8 mouse cellular contexts compared by ENCODE assay signal in the genomic region with DNA sequence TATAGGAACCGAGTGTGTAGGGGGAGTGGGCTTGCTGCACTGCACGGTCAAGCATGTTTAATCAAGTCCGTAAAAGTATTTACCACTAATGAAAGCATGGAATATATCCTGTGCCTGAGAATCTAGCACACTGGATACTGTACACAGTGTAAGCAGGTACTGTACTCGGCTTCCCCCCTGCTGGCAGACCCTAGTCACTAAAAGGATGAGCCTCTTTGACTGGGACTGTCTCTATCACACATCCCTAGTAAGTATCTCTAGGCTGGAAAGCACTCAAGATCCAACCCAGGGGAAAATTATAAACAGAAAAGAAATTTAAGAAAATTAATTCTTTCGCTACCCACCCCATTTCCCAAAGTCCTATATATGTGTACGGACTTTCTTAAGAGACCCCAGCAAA. TPM values are rescaled to one million over a fixed set of nuclear protein-coding genes. Genes with fewer than 3 reads are reported as not detected.
DNase-seq lines count a peak whose midpoint lies in the region; ATAC-seq and TF ChIP-seq lines count a peak whose summit lies in the region.

No protein-coding gene starts in this region.

- WGBS in heart, embryonic 12.5 days = 35% methylated on average over 6 of the region's 6 CpGs
- 43% methylated on average over 6 of the region's 6 CpGs for WGBS in kidney, adult 2 months
- WGBS in stomach, postnatal 0 days = 13% methylated on average over 6 of the region's 6 CpGs

- peaks cover 45% of the 10 kb centered on the region for H3K4me1 ChIP-seq in heart, embryonic 12.5 days (replicated peaks)
- H3K4me1 ChIP-seq in G1E (ENCODE audit: insufficient read depth, low read depth, low read length) = peaks cover 36% of the 10 kb centered on the region
- no peaks in the 10 kb centered on the region; the same call in 1 of the 2 replicates for H3K4me1 ChIP-seq in embryonic fibroblast, embryonic 13.5 days (ENCODE audit: control insufficient read depth, insufficient read depth, low read length)
- no peaks in the 10 kb centered on the region for H3K4me1 ChIP-seq in kidney, adult 2 months (ENCODE audit: control insufficient read depth, insufficient read depth, low read length)
- H3K4me1 ChIP-seq in stomach, postnatal 0 days (replicated peaks; ENCODE audit: control insufficient read depth, insufficient read depth) = 0 out of 2 replicates have a peak, but pooled peaks cover 3% of the 10 kb centered on the region

- peak; percentile 24; the same call in 1 of the 2 replicates for TF ChIP-seq CTCF in G1E (IDR thresholded peaks at IDR 0.05; ENCODE audit: low read depth, low read length)
- TF ChIP-seq CTCF in embryonic fibroblast, embryonic 13.5 days (IDR thresholded peaks at IDR 0.05; ENCODE audit: borderline replicate concordance, insufficient read depth, low read length) = no peak
- no peak for TF ChIP-seq CTCF in kidney, adult 2 months (conservative IDR thresholded peaks at IDR 0.05; ENCODE audit: insufficient read depth, insufficient read length, low read depth, low read length)
- TF ChIP-seq CTCF in stomach, postnatal 0 days (IDR thresholded peaks at IDR 0.05; ENCODE audit: low read depth) = peak; percentile 66

- peak overlapping the region; percentile 82 for H3K4me3 ChIP-seq in heart, embryonic 12.5 days
- peak overlapping the region; percentile 94 for H3K4me3 ChIP-seq in G1E (ENCODE audit: low read depth, low read length)
- peak overlapping the region; percentile 83 for H3K4me3 ChIP-seq in embryonic fibroblast, embryonic 13.5 days (ENCODE audit: insufficient read depth, low read length)
- no peak overlapping the region for H3K4me3 ChIP-seq in kidney, adult 2 months (ENCODE audit: insufficient read depth, low read depth, low read length)
- H3K4me3 ChIP-seq in stomach, postnatal 0 days (ENCODE audit: low read depth, low read length) = peak overlapping the region; percentile 90

- TF ChIP-seq EP300 in stomach, postnatal 0 days (optimal IDR thresholded peaks at IDR 0.05) = no peak

- peak overlapping the region; percentile 86 for H3K4me2 ChIP-seq in heart, embryonic 12.5 days
- peak overlapping the region; percentile 100 for H3K4me2 ChIP-seq in stomach, postnatal 0 days (replicated peaks; ENCODE audit: low read depth)

- no peak for TF ChIP-seq POLR2A in embryonic fibroblast, embryonic 13.5 days (IDR thresholded peaks at IDR 0.05; ENCODE audit: low read depth, low read length)
- no peak for TF ChIP-seq POLR2A in kidney, adult 2 months (IDR thresholded peaks at IDR 0.05; ENCODE audit: low read depth, low read length)

- H3K9ac ChIP-seq in heart, embryonic 12.5 days = peak overlapping the region; percentile 100
- peak overlapping the region; percentile 95; the same call in 1 of the 2 replicates for H3K9ac ChIP-seq in stomach, postnatal 0 days (ENCODE audit: low read length)

- no peak for DNase-seq in heart, adult 8-10 months (ENCODE audit: low spot score)
- DNase-seq in G1E (ENCODE audit: low spot score) = peak; percentile 49
- DNase-seq in kidney, adult 2 months = peak; percentile 19
- peak; percentile 17 for DNase-seq in stomach, postnatal 0 days (ENCODE audit: low spot score)
- no peak for DNase-seq in layer of hippocampus, adult 8-10 months (ENCODE audit: low spot score in 2 of 2)

- H3K27me3 ChIP-seq in heart, embryonic 12.5 days (replicated peaks) = no peaks in the 10 kb centered on the region
- H3K27me3 ChIP-seq in G1E (ENCODE audit: insufficient read depth, low read length) = no peaks in the 10 kb centered on the region
- H3K27me3 ChIP-seq in kidney, adult 2 months (replicated peaks; ENCODE audit: control insufficient read depth, insufficient read depth, low read length) = no peaks in the 10 kb centered on the region
- H3K27me3 ChIP-seq in stomach, postnatal 0 days (ENCODE audit: control insufficient read depth, insufficient read depth, low read length) = no peaks in the 10 kb centered on the region

- ATAC-seq in heart, embryonic 12.5 days (ENCODE audit: insufficient number of reproducible peaks, low FRiP score) = no peak
- no peak for ATAC-seq in G1E (ENCODE audit: extremely low read depth, insufficient number of reproducible peaks, low FRiP score, poor library complexity, severe bottlenecking)
- ATAC-seq in megakaryocyte progenitor cell, adult 5-6 weeks (replicated peaks; ENCODE audit: poor library complexity) = 0 out of 2 replicates have a peak, but pooled peaks have one; percentile 9
- ATAC-seq in stomach, postnatal 0 days (ENCODE audit: low FRiP score, low TSS enrichment) = no peak

- H3K27ac ChIP-seq in heart, embryonic 12.5 days (ENCODE audit: poor library complexity, severe bottlenecking) = peak overlapping the region; percentile 99
- peak overlapping the region; percentile 86 for H3K27ac ChIP-seq in embryonic fibroblast, embryonic 13.5 days (ENCODE audit: insufficient read depth, low read length)
- H3K27ac ChIP-seq in kidney, adult 2 months (ENCODE audit: insufficient read depth, low read depth, low read length) = no peak overlapping the region
- no peak overlapping the region for H3K27ac ChIP-seq in stomach, postnatal 0 days (replicated peaks)

- H3K9me3 ChIP-seq in heart, embryonic 12.5 days (replicated peaks) = no peaks in the 10 kb centered on the region
- H3K9me3 ChIP-seq in G1E (replicated peaks) = no peaks in the 10 kb centered on the region
- no peaks in the 10 kb centered on the region for H3K9me3 ChIP-seq in stomach, postnatal 0 days (ENCODE audit: control insufficient read depth, low read length)

- H3K36me3 ChIP-seq in heart, embryonic 12.5 days = 0 out of 2 replicates have a peak, but pooled peaks cover 10% of the 10 kb centered on the region
- peaks cover 43% of the 10 kb centered on the region for H3K36me3 ChIP-seq in G1E (replicated peaks)
- no peaks in the 10 kb centered on the region for H3K36me3 ChIP-seq in kidney, adult 2 months (ENCODE audit: control insufficient read depth, insufficient read depth, low read length)
- 0 out of 2 replicates have a peak, but pooled peaks cover 3% of the 10 kb centered on the region for H3K36me3 ChIP-seq in stomach, postnatal 0 days (ENCODE audit: control insufficient read depth, insufficient read depth, low read length)

RNA-seq across cellular contexts. Expression of a gene that starts 2.8 kb away (rescaled TPM):
- 13.5 and 14.5 TPM in 2 replicates for polyA plus RNA-seq in heart, embryonic 12.5 days (2016; fragmentation: Nextera tagmentation; extraction: Ambion mirVana)
- total RNA-seq in heart, adult 8-10 months (2022) = 1 to 10 TPM; 4.8 to 8.6 (median 6.5) TPM
- total RNA-seq in G1E (2014; fragmentation: Nextera tagmentation) = 15.5 and 19.8 TPM in 2 replicates
- 13.0 and 15.4 TPM in 2 replicates for total RNA-seq in G1E (2017)
- polyA plus RNA-seq in G1E (2012) = 15.5 and 20.0 TPM in 2 replicates
- polyA plus RNA-seq in embryonic fibroblast, embryonic 13.5 days (2011; ENCODE audit: insufficient read length, low read depth, missing spikeins) = 26.9 and 31.2 TPM in 2 replicates
- 2.1 and 2.2 TPM in 2 replicates for polyA plus RNA-seq in kidney, adult 2 months (2012; rRNA removed)
- total RNA-seq in megakaryocyte progenitor cell, adult 5-6 weeks (2015) = 16.9 and 17.8 TPM in 2 replicates
- total RNA-seq in megakaryocyte progenitor cell, adult 5-6 weeks (2017) = 11.8 and 12.4 TPM in 2 replicates
- 2.5 and 2.6 TPM in 2 replicates for polyA plus RNA-seq in stomach, postnatal 0 days (2015; fragmentation: Nextera tagmentation; extraction: Ambion mirVana)
- total RNA-seq in layer of hippocampus, adult 8-10 months (2022) = 10 to 100 TPM; 24.1 to 27.6 (median 25.0) TPM

Comparison
In these comparisons a context has a peak if more than half of its experiments do, and no peak if none do; other contexts are left out.
1. H3K27ac ChIP-seq: peak in heart, embryonic 12.5 days (single experiment) and embryonic fibroblast, embryonic 13.5 days (single experiment); none in kidney, adult 2 months (single experiment) and stomach, postnatal 0 days (single experiment).
2. DNase-seq: peak in G1E (single experiment), kidney, adult 2 months (single experiment) and stomach, postnatal 0 days (single experiment); none in heart, adult 8-10 months (single experiment) and layer of hippocampus, adult 8-10 months (0 of 2).
3. CTCF ChIP-seq: peak in G1E (single experiment) and stomach, postnatal 0 days (single experiment); none in embryonic fibroblast, embryonic 13.5 days (single experiment) and kidney, adult 2 months (single experiment).